Comparison of ENCODE assay signal across 9 mouse cellular contexts in the genomic region with DNA sequence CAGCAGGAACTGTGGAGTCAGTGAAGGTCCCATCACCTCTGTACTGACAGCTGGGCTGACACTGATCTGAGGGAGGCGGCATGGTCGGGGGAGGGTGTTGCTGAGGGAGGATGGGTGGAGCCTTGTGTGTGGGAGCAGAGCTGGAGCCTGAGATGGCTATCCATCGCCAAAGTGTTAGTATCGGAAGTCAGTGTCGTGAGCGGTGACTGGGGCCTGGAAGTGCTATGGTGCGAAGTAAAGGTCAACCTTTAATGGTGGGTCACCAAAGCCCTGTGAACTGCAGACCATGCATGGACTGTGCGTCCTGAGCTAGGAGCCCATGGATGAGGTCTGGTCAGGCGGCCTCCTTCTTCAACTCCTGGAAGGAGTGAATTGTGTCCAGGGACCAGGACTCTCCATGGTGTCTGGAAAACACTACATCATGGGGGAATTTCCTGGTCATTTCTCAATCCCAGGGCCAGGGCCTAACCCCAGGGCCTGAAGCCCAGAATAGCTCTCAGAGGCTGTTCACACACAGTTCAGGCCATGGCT. TPM values are rescaled to one million over a fixed set of nuclear protein-coding genes. Genes with fewer than 3 reads are reported as not detected.
DNase-seq lines count a peak whose midpoint lies in the region; ATAC-seq and TF ChIP-seq lines count a peak whose summit lies in the region.
"Had no signal": no experiment of that assay in that cellular context is flagged by ENCODE, and none has a peak within 500 bp of the region (broad histone marks: within the 10 kb centered on the region; RNA-seq: fewer than 3 reads in every experiment).

No protein-coding gene starts in this region.

- ATAC-seq in heart, embryonic 11.5 days (replicated peaks; ENCODE audit: insufficient number of reproducible peaks, low FRiP score, low TSS enrichment): no peak
- ATAC-seq in limb, embryonic 13.5 days (ENCODE audit: low FRiP score, low read depth): no peak
- no peak for ATAC-seq in erythroblast, adult 5-6 weeks (replicated peaks; ENCODE audit: low FRiP score, poor library complexity, severe bottlenecking)

- peaks cover 59% of the 10 kb centered on the region for H3K27me3 ChIP-seq in heart, embryonic 11.5 days (ENCODE audit: control insufficient read depth, insufficient read depth, low read length)
- H3K27me3 ChIP-seq in C2C12 (ENCODE audit: control insufficient read depth, insufficient read depth, insufficient read length): no peaks in the 10 kb centered on the region
- no peaks in the 10 kb centered on the region for H3K27me3 ChIP-seq in limb, embryonic 13.5 days

- DNase-seq in heart, adult 11 months: peak; percentile 98
- no peak for DNase-seq in thymus, postnatal 14 days
- DNase-seq in right cerebral cortex, postnatal 10 days (ENCODE audit: low spot score in 2 of 2): no peak

- H3K79me2 ChIP-seq in C2C12 (ENCODE audit: control insufficient read depth, insufficient read depth): peaks cover 23% of the 10 kb centered on the region

- H3K9me3 ChIP-seq in heart, embryonic 11.5 days (replicated peaks; ENCODE audit: control insufficient read depth, low read length): no peaks in the 10 kb centered on the region
- no peaks in the 10 kb centered on the region for H3K9me3 ChIP-seq in limb, embryonic 13.5 days
- H3K9me3 ChIP-seq: midbrain, embryonic 12.5 days had no signal

- H3K36me3 ChIP-seq in heart, embryonic 11.5 days (ENCODE audit: control insufficient read depth, insufficient read depth, low read length): no peaks in the 10 kb centered on the region
- no peaks in the 10 kb centered on the region for H3K36me3 ChIP-seq in C2C12 (ENCODE audit: control insufficient read depth, insufficient read depth)
- no peaks in the 10 kb centered on the region for H3K36me3 ChIP-seq in limb, embryonic 13.5 days
- H3K36me3 ChIP-seq: midbrain, embryonic 12.5 days had no signal

- TF ChIP-seq CTCF in C2C12 (IDR thresholded peaks at IDR 0.05; ENCODE audit: control insufficient read depth, insufficient read depth, insufficient read length): no peak
- TF ChIP-seq CTCF in embryonic fibroblast, embryonic 13.5 days (IDR thresholded peaks at IDR 0.05; ENCODE audit: borderline replicate concordance, insufficient read depth, low read length): no peak

- peaks cover 6% of the 10 kb centered on the region for H3K79me3 ChIP-seq in C2C12 (ENCODE audit: low read depth)

- H3K4me3 ChIP-seq in heart, embryonic 11.5 days (ENCODE audit: low read depth, low read length): no peak overlapping the region
- no peak overlapping the region for H3K4me3 ChIP-seq in C2C12 (ENCODE audit: insufficient read depth, poor library complexity, severe bottlenecking)
- no peak overlapping the region for H3K4me3 ChIP-seq in embryonic fibroblast, embryonic 13.5 days (ENCODE audit: insufficient read depth, low read length)
- H3K4me3 ChIP-seq in limb, embryonic 13.5 days: no peak overlapping the region
- H3K4me3 ChIP-seq: midbrain, embryonic 12.5 days had no signal

- H3K4me2 ChIP-seq in heart, embryonic 11.5 days: no peak overlapping the region
- no peak overlapping the region for H3K4me2 ChIP-seq in limb, embryonic 13.5 days (replicated peaks)
- H3K4me2 ChIP-seq: midbrain, embryonic 12.5 days had no signal

- H3K27ac ChIP-seq in heart, embryonic 11.5 days (ENCODE audit: low read depth, low read length): no peak overlapping the region
- H3K27ac ChIP-seq in embryonic fibroblast, embryonic 13.5 days (ENCODE audit: insufficient read depth, low read length): no peak overlapping the region
- peak overlapping the region; percentile 34; the same call in 1 of the 2 replicates for H3K27ac ChIP-seq in limb, embryonic 13.5 days
- H3K27ac ChIP-seq: midbrain, embryonic 12.5 days had no signal

- H3K9ac ChIP-seq in heart, embryonic 11.5 days (ENCODE audit: low read depth, low read length): no peak overlapping the region
- H3K9ac ChIP-seq in limb, embryonic 13.5 days: no peak overlapping the region

- TF ChIP-seq POLR2A in embryonic fibroblast, embryonic 13.5 days (IDR thresholded peaks at IDR 0.05; ENCODE audit: low read depth, low read length): peak; percentile 42; the same call in 1 of the 2 replicates

- H3ac ChIP-seq in C2C12 (ENCODE audit: control insufficient read depth, insufficient read length, low read depth): peak overlapping the region; percentile 2

- H3K4me1 ChIP-seq in heart, embryonic 11.5 days (ENCODE audit: control insufficient read depth, insufficient read depth, low read length): peaks cover 42% of the 10 kb centered on the region
- H3K4me1 ChIP-seq in embryonic fibroblast, embryonic 13.5 days (ENCODE audit: control insufficient read depth, insufficient read depth, low read length): peaks cover 7% of the 10 kb centered on the region; the same call in 1 of the 2 replicates
- H3K4me1 ChIP-seq in limb, embryonic 13.5 days: peaks cover 55% of the 10 kb centered on the region

- WGBS in heart, embryonic 11.5 days (ENCODE audit: insufficient replicate concordance): 35% methylated on average over 9 of the region's 9 CpGs
- WGBS in limb, embryonic 13.5 days: 31% methylated on average over 9 of the region's 9 CpGs

TF ChIP-seq in C2C12, 6 proteins besides CTCF, POLR2A, EP300 and RAD21:
- TF ChIP-seq CEBPB (IDR thresholded peaks at IDR 0.05; ENCODE audit: low read depth) (no peak), USF1 (IDR thresholded peaks at IDR 0.05; ENCODE audit: low read depth) (no peak), MYOD1 (IDR thresholded peaks at IDR 0.05; ENCODE audit: control insufficient read depth, insufficient read length, low read depth) (peak; percentile 14), MAX (IDR thresholded peaks at IDR 0.05) (no peak), MYOG (IDR thresholded peaks at IDR 0.05; ENCODE audit: control insufficient read depth, extremely low read depth, insufficient read length) (no peak), FOSL1 (IDR thresholded peaks at IDR 0.05; ENCODE audit: insufficient read depth, low read length, poor library complexity, severe bottlenecking) (no peak)

RNA-seq across cellular contexts. Expression of a gene that starts 0.7 kb away (rescaled TPM):
- 0.19 and 0.34 TPM in 2 replicates for polyA plus RNA-seq in heart, embryonic 11.5 days (2014; fragmentation: Nextera tagmentation; extraction: Ambion mirVana)
- 5.7 TPM for polyA plus RNA-seq in C2C12 (2012; fragmentation: generic; extraction: Trizol)
- 1.4 and 1.6 TPM in 2 replicates for polyA plus RNA-seq in embryonic fibroblast, embryonic 13.5 days (2011; ENCODE audit: insufficient read length, low read depth, missing spikeins)
- 2.0 TPM in 2 replicates for polyA plus RNA-seq in limb, embryonic 13.5 days (2015; fragmentation: Nextera tagmentation; extraction: Ambion mirVana)
- 1.3 and 6.7 TPM in 2 replicates for total RNA-seq in erythroblast, adult 5-6 weeks (2015; ENCODE audit: low replicate concordance)
- total RNA-seq in erythroblast, adult 5-6 weeks (2017; ENCODE audit: low replicate concordance): 1.5 and 1.8 TPM in 2 replicates

RNA-seq across cellular contexts. Expression of a gene that starts 14.0 kb away (rescaled TPM):
- 3.5 and 4.2 TPM in 2 replicates for polyA plus RNA-seq in heart, embryonic 11.5 days (2014; fragmentation: Nextera tagmentation; extraction: Ambion mirVana)
- 2.6 TPM for polyA plus RNA-seq in C2C12 (2012; fragmentation: generic; extraction: Trizol)
- polyA plus RNA-seq in embryonic fibroblast, embryonic 13.5 days (2011; ENCODE audit: insufficient read length, low read depth, missing spikeins): 24.1 and 24.7 TPM in 2 replicates
- 15.4 and 16.0 TPM in 2 replicates for polyA plus RNA-seq in limb, embryonic 13.5 days (2015; fragmentation: Nextera tagmentation; extraction: Ambion mirVana)
- not detected in 2 replicates for total RNA-seq in erythroblast, adult 5-6 weeks (2015; ENCODE audit: low replicate concordance)
- not detected in 2 replicates for total RNA-seq in erythroblast, adult 5-6 weeks (2017; ENCODE audit: low replicate concordance)

RNA-seq across cellular contexts. Expression of a gene that starts 18.4 kb away (rescaled TPM):
- 150 and 156 TPM in 2 replicates for polyA plus RNA-seq in heart, embryonic 11.5 days (2014; fragmentation: Nextera tagmentation; extraction: Ambion mirVana)
- polyA plus RNA-seq in C2C12 (2012; fragmentation: generic; extraction: Trizol): 365 TPM
- polyA plus RNA-seq in embryonic fibroblast, embryonic 13.5 days (2011; ENCODE audit: insufficient read length, low read depth, missing spikeins): 520 and 588 TPM in 2 replicates
- 103 and 115 TPM in 2 replicates for polyA plus RNA-seq in limb, embryonic 13.5 days (2015; fragmentation: Nextera tagmentation; extraction: Ambion mirVana)
- total RNA-seq in erythroblast, adult 5-6 weeks (2015; ENCODE audit: low replicate concordance): 41.1 and 44.1 TPM in 2 replicates
- total RNA-seq in erythroblast, adult 5-6 weeks (2017; ENCODE audit: low replicate concordance): 157 and 162 TPM in 2 replicates

RNA-seq across cellular contexts. Expression of a gene that starts 30.4 kb away (rescaled TPM):
- 9.5 and 10.6 TPM in 2 replicates for polyA plus RNA-seq in heart, embryonic 11.5 days (2014; fragmentation: Nextera tagmentation; extraction: Ambion mirVana)
- polyA plus RNA-seq in C2C12 (2012; fragmentation: generic; extraction: Trizol): 5.3 TPM
- polyA plus RNA-seq in embryonic fibroblast, embryonic 13.5 days (2011; ENCODE audit: insufficient read length, low read depth, missing spikeins): 34.8 and 37.3 TPM in 2 replicates
- 5.1 and 6.1 TPM in 2 replicates for polyA plus RNA-seq in limb, embryonic 13.5 days (2015; fragmentation: Nextera tagmentation; extraction: Ambion mirVana)
- not detected in 2 replicates for total RNA-seq in erythroblast, adult 5-6 weeks (2015; ENCODE audit: low replicate concordance)
- total RNA-seq in erythroblast, adult 5-6 weeks (2017; ENCODE audit: low replicate concordance): not detected in 2 replicates

RNA-seq across cellular contexts. Expression of a gene that starts 38.9 kb away (rescaled TPM):
- polyA plus RNA-seq in heart, embryonic 11.5 days (2014; fragmentation: Nextera tagmentation; extraction: Ambion mirVana): 1.5 and 2.0 TPM in 2 replicates
- polyA plus RNA-seq in C2C12 (2012; fragmentation: generic; extraction: Trizol): 12.6 TPM
- 0.73 and 1.3 TPM in 2 replicates for polyA plus RNA-seq in embryonic fibroblast, embryonic 13.5 days (2011; ENCODE audit: insufficient read length, low read depth, missing spikeins)
- polyA plus RNA-seq in limb, embryonic 13.5 days (2015; fragmentation: Nextera tagmentation; extraction: Ambion mirVana): 22.7 and 23.4 TPM in 2 replicates
- total RNA-seq in erythroblast, adult 5-6 weeks (2015; ENCODE audit: low replicate concordance): not detected in 2 replicates
- not detected in 2 replicates for total RNA-seq in erythroblast, adult 5-6 weeks (2017; ENCODE audit: low replicate concordance)
